Mouse (Mus musculus) splenic B cell, adult 2 months (primary cell): ENCODE results near the gene Vps35l.

Experiments
- DNase-seq: peaks from one replicate; pipeline ENCODE4 v3.0.0-alpha.2; 2011; ENCODE audit warnings: low read depth, low spot score
- H3K27me3 ChIP-seq: 2 replicates; pipeline ENCODE4 v1.6.1; 2012; ENCODE audit warnings: mild to moderate bottlenecking, low read length, moderate library complexity, mixed read lengths; ENCODE audit not compliant: control insufficient read depth, poor library complexity, insufficient read depth, severe bottlenecking
- H3K36me3 ChIP-seq: 2 replicates; pipeline ENCODE4 v1.6.1; 2012; ENCODE audit warnings: mild to moderate bottlenecking, low read length, moderate library complexity, mixed read lengths; ENCODE audit not compliant: control insufficient read depth, poor library complexity, insufficient read depth, severe bottlenecking

Vps35l gene

GRCm38 (mm10) chr7:118803425-118803824 is 63.4 kb downstream of the Vps35l start:
- Histone ChIP-seq H3K27me3 (no peaks in the 10 kb centered on the region), H3K36me3 (peaks cover 4% of the 10 kb centered on the region; the same call in 1 of the 2 replicates)
- DNase-seq: no peak

GRCm38 (mm10) chr7:118806631-118807411 is 66.8 kb downstream of the Vps35l start:
- H3K36me3 ChIP-seq: peaks cover 5% of the 10 kb centered on the region; the same call in 1 of the 2 replicates
- H3K27me3 ChIP-seq: no peaks in the 10 kb centered on the region
- DNase-seq: no peak

- H3K27me3 ChIP-seq: no peaks in the 10 kb centered on the region
- H3K36me3 ChIP-seq: peaks cover 5% of the 10 kb centered on the region
- DNase-seq: no peak
Observed at GRCm38 (mm10) chr7:118807899-118808298, 67.9 kb downstream of the Vps35l start.

GRCm38 (mm10) chr7:118811407-118812106 is 71.5 kb downstream of the Vps35l start:
- no peak for DNase-seq
- Histone ChIP-seq H3K36me3 (peaks cover 4% of the 10 kb centered on the region), H3K27me3 (no peaks in the 10 kb centered on the region)

- Histone ChIP-seq H3K27me3 (no peaks in the 10 kb centered on the region), H3K36me3 (peaks cover 4% of the 10 kb centered on the region)
- no peak for DNase-seq
Observed at GRCm38 (mm10) chr7:118813592-118813991, 73.6 kb downstream of the Vps35l start.

GRCm38 (mm10) chr7:118816275-118816674 is 76.2 kb downstream of the Vps35l start:
- Histone ChIP-seq H3K36me3 (peaks cover 2% of the 10 kb centered on the region), H3K27me3 (no peaks in the 10 kb centered on the region)
- DNase-seq: no peak

- no peaks in the 10 kb centered on the region for H3K27me3 ChIP-seq
- peaks cover 2% of the 10 kb centered on the region for H3K36me3 ChIP-seq
- DNase-seq: no peak
Observed at GRCm38 (mm10) chr7:118817741-118818140, 77.7 kb downstream of the Vps35l start.

GRCm38 (mm10) chr7:118819666-118820065 is 79.6 kb downstream of the Vps35l start:
- Histone ChIP-seq H3K36me3 (no peaks in the 10 kb centered on the region; the same call in none of the 2 replicates), H3K27me3 (no peaks in the 10 kb centered on the region)
- no peak for DNase-seq

GRCm38 (mm10) chr7:118821356-118821755 is 81.3 kb downstream of the Vps35l start:
- Histone ChIP-seq H3K27me3 (no peaks in the 10 kb centered on the region), H3K36me3 (peaks cover 1% of the 10 kb centered on the region)
- DNase-seq: no peak

GRCm38 (mm10) chr7:118821887-118822556 is 82.0 kb downstream of the Vps35l start:
- Histone ChIP-seq H3K36me3 (peaks cover 3% of the 10 kb centered on the region), H3K27me3 (no peaks in the 10 kb centered on the region)

GRCm38 (mm10) chr7:118824451-118824850 is 84.4 kb downstream of the Vps35l start:
- H3K36me3 ChIP-seq: peaks cover 3% of the 10 kb centered on the region; the same call in 1 of the 2 replicates
- no peak for DNase-seq
- no peaks in the 10 kb centered on the region for H3K27me3 ChIP-seq

More at GRCm38 (mm10) chr7:118821887-118822556, 82.0 kb downstream of the Vps35l start:
- no peak for DNase-seq

GRCm38 (mm10) chr7:118827975-118828416 is 88.0 kb downstream of the Vps35l start:
- no peak for DNase-seq
- Histone ChIP-seq H3K36me3 (peaks cover 3% of the 10 kb centered on the region; the same call in 1 of the 2 replicates), H3K27me3 (no peaks in the 10 kb centered on the region)

- Histone ChIP-seq H3K27me3 (no peaks in the 10 kb centered on the region), H3K36me3 (peaks cover 4% of the 10 kb centered on the region)
- DNase-seq: no peak
Observed at GRCm38 (mm10) chr7:118837901-118838300, 97.9 kb downstream of the Vps35l start.

- no peak for DNase-seq
- H3K36me3 ChIP-seq: peaks cover 4% of the 10 kb centered on the region
Observed at GRCm38 (mm10) chr7:118841030-118841745, 101.2 kb downstream of the Vps35l start.

More at GRCm38 (mm10) chr7:118841030-118841745, 101.2 kb downstream of the Vps35l start:
- H3K27me3 ChIP-seq: no peaks in the 10 kb centered on the region
